Mouse (Mus musculus) brain, embryonic 14.5 days (tissue): ENCODE data around the gene Gabarapl2.

Source experiments
- CTCF ChIP-seq: fragments of 200-500 bp; IDR thresholded peaks from 2 replicates; pipeline ENCODE4 v1.5.1; 2012; ENCODE audit warnings: inconsistent platforms, mild to moderate bottlenecking, moderate library complexity, borderline replicate concordance; ENCODE audit not compliant: insufficient read depth, insufficient read length; ENCODE audit errors: extremely low read depth
- POLR2A ChIP-seq: fragments of 200-500 bp; IDR thresholded peaks from 2 replicates; pipeline ENCODE4 v1.6.1; 2012; ENCODE audit warnings: mild to moderate bottlenecking, inconsistent platforms, borderline replicate concordance; ENCODE audit not compliant: poor library complexity, insufficient read depth, insufficient read length, severe bottlenecking; ENCODE audit errors: extremely low read depth

DNA sequence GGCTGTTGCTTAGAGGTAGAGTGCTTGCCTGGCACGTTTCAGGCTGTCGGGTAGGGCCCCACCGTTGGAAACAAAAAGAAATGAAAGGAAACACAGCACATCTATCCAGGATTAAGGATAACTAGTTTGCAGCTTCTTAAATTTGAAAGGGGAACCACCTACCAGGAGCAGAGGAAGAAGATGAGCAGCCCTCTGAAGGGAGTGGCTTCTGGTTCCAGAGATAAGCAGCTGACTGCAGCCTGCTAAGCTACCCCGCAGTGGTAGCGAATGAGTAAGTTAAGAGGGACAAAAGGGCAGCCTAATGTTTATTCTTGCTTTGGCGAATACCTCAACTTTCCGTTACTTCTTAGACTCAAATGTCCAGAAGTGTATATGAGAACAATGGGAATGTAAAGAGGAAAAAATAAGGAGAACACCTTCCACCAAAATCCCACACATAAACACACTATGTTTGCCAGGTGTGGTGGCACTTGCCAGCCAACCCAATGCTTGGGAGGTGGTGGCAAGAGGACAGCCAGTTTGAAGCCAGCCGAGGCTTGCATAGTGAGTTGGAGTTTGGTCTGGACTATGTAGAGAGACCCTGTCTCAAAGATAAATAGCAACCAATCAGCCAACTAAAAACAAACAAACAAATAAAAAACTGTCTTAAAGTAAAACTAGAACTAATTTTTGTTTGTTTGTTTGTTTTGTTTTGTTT is 10.7 kb upstream of the Gabarapl2 start:
- TF ChIP-seq POLR2A (no peak), CTCF (no peak)
